Mouse (Mus musculus): ENCODE data around the gene Zfp423.

GRCm38 (mm10) chr8:87679431-87680003 lies 279.9 kb downstream of the Zfp423 start:
- TF ChIP-seq CTCF (IDR thresholded peaks at IDR 0.05; ENCODE audit: insufficient read depth, low read length) (no peak), POLR2A (IDR thresholded peaks at IDR 0.05; ENCODE audit: borderline replicate concordance, extremely low read depth, low read depth, low read length) (no peak)
